Mouse (Mus musculus) CD8-positive naive resting alpha-beta T cell, adult 57 days (primary cell): ENCODE data around the gene Krtap3-2. TPM values are rescaled to one million over a fixed set of nuclear protein-coding genes. Genes with fewer than 3 reads are reported as not detected.

ENCODE experiments used
- total RNA-seq: library from RNA; stranded (reverse); gene quantifications from one replicate; pipeline ENCODE4 v1.2.4, GENCODE M21; 2023

Gene Krtap3-2
- not detected for total RNA-seq

DNA sequence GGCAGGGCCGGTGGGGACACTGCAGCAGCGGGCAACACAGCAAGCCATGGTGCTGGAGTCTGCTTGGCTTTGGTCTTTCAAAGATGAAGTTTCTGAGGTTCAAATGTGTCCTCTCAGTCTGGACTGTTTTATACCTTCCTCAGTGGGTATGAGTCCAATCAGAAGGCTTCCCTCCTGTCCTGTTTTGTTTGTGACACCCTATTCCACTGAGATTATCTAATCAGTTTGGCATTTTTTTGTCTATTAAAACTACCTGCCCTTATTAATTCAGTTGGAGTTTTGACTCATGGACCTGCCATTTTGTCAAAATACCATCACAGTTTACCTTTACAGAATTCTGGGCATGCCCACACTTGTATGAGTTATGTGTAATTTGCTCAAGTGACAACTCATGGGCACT lies at the start of gene Krtap3-2:
TSS of gene Krtap3-2 (minus strand) at position 101 of the 400 bp plus-strand sequence.

DNA sequence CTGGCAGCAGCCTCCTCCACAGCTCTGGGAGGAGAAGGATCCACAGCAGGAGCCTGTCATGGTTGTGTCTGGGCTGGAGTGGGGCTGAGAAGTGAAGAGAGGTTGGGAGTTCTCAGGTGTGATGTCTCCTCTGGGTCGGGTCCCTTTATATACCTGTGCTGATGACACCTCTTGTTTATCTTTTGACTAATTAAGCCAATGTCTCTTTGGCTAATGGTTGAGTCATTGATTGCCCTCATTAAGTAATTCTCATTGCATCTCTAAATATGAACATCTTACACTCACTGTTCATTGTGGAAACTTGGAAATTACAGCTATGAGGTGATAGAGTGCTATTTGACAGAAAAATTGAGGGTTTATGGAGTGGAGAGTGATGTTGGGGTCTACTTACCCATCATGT lies 46.6 kb upstream of the Krtap3-2 start, which contains the start of gene Gm11938:
TSS of gene Gm11938 (minus strand) at position 101 of the 400 bp plus-strand sequence.

DNA sequence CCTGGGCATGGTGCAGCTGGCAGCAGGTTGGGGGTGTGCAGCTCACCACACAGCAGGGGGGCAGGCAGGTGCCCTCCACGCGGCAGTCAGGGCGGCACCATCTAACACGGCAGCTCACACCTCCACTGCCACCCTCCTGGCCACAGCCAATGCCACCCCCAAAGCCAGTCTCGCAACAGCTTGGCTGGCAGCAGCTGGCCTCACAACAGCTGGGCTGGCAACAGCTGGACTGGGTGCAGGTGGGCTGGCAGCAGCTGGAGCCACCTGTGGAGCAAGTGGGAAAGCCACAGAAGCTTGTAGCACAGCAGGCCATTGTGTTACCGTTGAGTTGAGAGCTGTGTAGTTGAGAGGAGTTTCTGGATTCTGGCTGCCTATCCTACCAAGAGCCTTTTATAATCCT lies 41.1 kb upstream of the Krtap3-2 start, which contains the start of gene Krtap9-3:
TSS of gene Krtap9-3 (minus strand) at position 364 of the 400 bp plus-strand sequence.

DNA sequence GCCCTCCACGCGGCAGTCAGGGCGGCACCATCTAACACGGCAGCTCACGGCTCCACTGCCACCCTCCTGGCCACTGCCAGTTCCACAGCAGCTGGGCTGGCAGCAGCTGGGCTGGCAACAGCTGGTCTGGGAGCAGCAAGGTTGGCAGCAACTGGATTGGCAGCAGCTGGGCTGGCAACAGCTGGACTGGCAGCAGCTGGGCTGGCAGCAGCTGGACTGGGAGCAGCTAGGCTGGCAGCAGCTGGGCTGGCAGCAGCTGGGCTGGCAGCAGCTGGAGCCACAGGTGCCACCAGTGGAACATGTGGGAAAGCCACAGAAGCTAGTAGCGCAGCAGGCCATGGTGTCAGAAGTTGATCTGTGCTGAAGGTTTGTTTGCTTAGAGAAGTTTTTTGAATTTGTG lies 34.3 kb upstream of the Krtap3-2 start, which contains the start of gene Krtap1-3:
TSS of gene Krtap1-3 (minus strand) at position 359 of the 400 bp plus-strand sequence.

GRCm38 (mm10) chr11:99583245-99583704 lies 26.6 kb upstream of the Krtap3-2 start, which contains the start of gene Krtap1-4:
Gene Krtap1-4 (minus strand): TSS chr11:99583654.

DNA sequence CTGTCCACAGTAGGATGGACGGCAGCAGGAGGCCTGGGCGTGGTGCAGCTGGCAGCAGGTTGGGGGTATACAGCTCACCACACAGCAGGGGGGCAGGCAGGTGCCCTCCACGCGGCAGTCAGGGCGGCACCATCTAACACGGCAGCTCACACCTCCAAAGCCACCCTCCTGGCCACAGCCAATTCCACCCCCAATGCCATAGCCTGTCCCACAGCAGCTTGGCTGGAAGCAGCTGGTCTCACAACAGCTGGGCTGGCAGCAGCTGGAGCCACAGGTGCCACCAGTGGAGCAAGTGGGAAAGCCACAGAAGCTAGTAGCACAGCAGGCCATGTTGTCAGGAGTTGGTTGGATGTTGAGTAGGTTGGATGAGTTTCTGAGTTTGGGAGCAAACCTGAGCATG lies 24.0 kb upstream of the Krtap3-2 start, which contains the start of gene Krtap1-5:
TSS of gene Krtap1-5 (minus strand) at position 381 of the 400 bp plus-strand sequence.

DNA sequence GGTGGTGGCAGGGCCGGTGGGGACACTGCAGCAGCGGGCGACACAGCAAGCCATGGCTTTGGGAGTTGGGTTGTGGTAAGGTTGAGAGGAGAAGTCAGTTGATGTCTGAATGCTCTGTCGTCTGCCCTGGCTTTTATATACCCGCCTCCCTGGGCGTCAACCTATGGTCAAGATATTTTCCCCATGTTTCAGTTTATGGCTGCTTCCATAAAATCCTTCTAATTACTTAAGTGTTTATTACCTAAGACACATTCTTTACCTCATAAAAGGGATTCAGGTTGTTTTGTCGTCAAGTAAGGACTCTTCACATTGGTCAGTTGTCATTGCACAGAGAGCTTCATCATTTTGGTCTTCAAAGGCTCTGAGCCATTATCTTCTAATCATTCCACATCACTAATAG lies 9.9 kb upstream of the Krtap3-2 start, which contains the start of gene Krtap3-1:
TSS of gene Krtap3-1 (minus strand) at position 101 of the 400 bp plus-strand sequence.

GRCm38 (mm10) chr11:99559366-99559765 lies 2.7 kb upstream of the Krtap3-2 start, which contains the start of gene Gm11939:
Gene Gm11939 (minus strand): TSS chr11:99559466.

DNA sequence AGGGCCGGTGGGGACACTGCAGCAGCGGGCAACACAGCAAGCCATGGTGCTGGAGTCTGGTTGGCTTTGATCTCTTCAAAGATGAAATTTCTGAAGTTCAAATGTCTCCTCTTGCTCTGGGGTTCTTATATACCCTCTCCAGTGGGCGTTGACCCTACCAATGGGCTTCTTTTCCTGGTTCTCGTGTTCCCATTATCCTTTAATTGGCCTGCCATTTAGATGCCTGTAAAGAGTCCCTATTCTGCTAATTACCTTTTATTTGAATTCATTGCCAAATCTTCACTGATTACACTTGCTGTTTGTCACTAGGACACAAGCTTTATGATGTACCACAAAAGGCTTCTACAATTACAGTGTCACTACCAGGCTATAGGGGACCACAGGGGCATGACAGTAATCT lies 5.9 kb downstream of the Krtap3-2 start, which contains the start of gene Krtap3-3:
TSS of gene Krtap3-3 (minus strand) at position 101 of the 400 bp plus-strand sequence.

GRCm38 (mm10) chr11:99521288-99521860 lies 35.3 kb downstream of the Krtap3-2 start, which contains the start of gene Krt39:
Gene Krt39 (minus strand): TSS chr11:99521338.

Other genes with a start within 250 kb of the Krtap3-2 start
- gene Krt25, start 233.9 kb downstream of the Krtap3-2 start, total RNA-seq = not detected
- not detected for gene Krt26, start 218.9 kb downstream of the Krtap3-2 start, total RNA-seq
- not detected for gene Krt27, start 205.7 kb downstream of the Krtap3-2 start, total RNA-seq
- gene Krt28, start 181.9 kb downstream of the Krtap3-2 start, total RNA-seq = not detected
- gene Krt10, start 167.5 kb downstream of the Krtap3-2 start, total RNA-seq = 1.4 TPM
- gene Krt12, start 134.6 kb downstream of the Krtap3-2 start, total RNA-seq = not detected
- not detected for gene Krt20, start 118.7 kb downstream of the Krtap3-2 start, total RNA-seq
- not detected for gene Krt23, start 63.7 kb downstream of the Krtap3-2 start, total RNA-seq
- not detected for gene Krt39, start 35.5 kb downstream of the Krtap3-2 start, total RNA-seq
- gene Krt40, start 13.7 kb downstream of the Krtap3-2 start, total RNA-seq = not detected
- gene Krtap3-3, start 6.0 kb downstream of the Krtap3-2 start, total RNA-seq = not detected
- not detected for gene Gm11939, start 2.6 kb upstream of the Krtap3-2 start, total RNA-seq
- not detected for gene Krtap3-1, start 9.8 kb upstream of the Krtap3-2 start, total RNA-seq
- not detected for gene Krtap1-5, start 24.2 kb upstream of the Krtap3-2 start, total RNA-seq
- not detected for gene Krtap1-4, start 26.8 kb upstream of the Krtap3-2 start, total RNA-seq
- not detected for gene Krtap1-3, start 34.5 kb upstream of the Krtap3-2 start, total RNA-seq
- gene Krtap9-3, start 41.3 kb upstream of the Krtap3-2 start, total RNA-seq = not detected
- gene Gm11938, start 46.5 kb upstream of the Krtap3-2 start, total RNA-seq = not detected
- not detected for gene Gm11937, start 53.3 kb upstream of the Krtap3-2 start, total RNA-seq
- not detected for gene Krtap2-4, start 58.0 kb upstream of the Krtap3-2 start, total RNA-seq
- not detected for gene Gm11562, start 63.6 kb upstream of the Krtap3-2 start, total RNA-seq
- not detected for gene Krtap4-1, start 71.4 kb upstream of the Krtap3-2 start, total RNA-seq
- not detected for gene Krtap4-2, start 78.2 kb upstream of the Krtap3-2 start, total RNA-seq
- not detected for gene Krtap4-7, start 87.2 kb upstream of the Krtap3-2 start, total RNA-seq
- not detected for gene Gm11555, start 93.4 kb upstream of the Krtap3-2 start, total RNA-seq
- gene Gm11563, start 102.1 kb upstream of the Krtap3-2 start, total RNA-seq = not detected
- not detected for gene Krtap4-6, start 109.1 kb upstream of the Krtap3-2 start, total RNA-seq
- gene Gm14190, start 133.9 kb upstream of the Krtap3-2 start, total RNA-seq = not detected
- gene Gm14180, start 177.4 kb upstream of the Krtap3-2 start, total RNA-seq = not detected
- gene Gm11595, start 216.1 kb upstream of the Krtap3-2 start, total RNA-seq = not detected
- gene Krtap4-8, start 223.9 kb upstream of the Krtap3-2 start, total RNA-seq = not detected
- gene Krtap4-9, start 228.3 kb upstream of the Krtap3-2 start, total RNA-seq = not detected
- gene Gm11596, start 236.6 kb upstream of the Krtap3-2 start, total RNA-seq = not detected
- not detected for gene Gm11569, start 242.1 kb upstream of the Krtap3-2 start, total RNA-seq
- gene Gm11554, start 247.6 kb upstream of the Krtap3-2 start, total RNA-seq = not detected